Mouse (Mus musculus) mouse embryonic stem cell (cell line): ENCODE data around the gene Cables2.

Source experiments
- in situ Hi-C, 2 experiments: fragments of 300-500 bp; cut with MboI; formaldehyde crosslinking; loops; 1 replicate in 1 of 2; 3 replicates in 1 of 2; pipeline ENCODE4 v1.14.3; 2019 to 2020; ENCODE audit warnings: low sequenced_read_pairs in 2 of 2, low pct_unique_long_range_greater_than_20kb in 1 of 2, mixed read lengths in 1 of 2; ENCODE audit not compliant: unreplicated experiment in 1 of 2

Cables2 gene

DNA sequence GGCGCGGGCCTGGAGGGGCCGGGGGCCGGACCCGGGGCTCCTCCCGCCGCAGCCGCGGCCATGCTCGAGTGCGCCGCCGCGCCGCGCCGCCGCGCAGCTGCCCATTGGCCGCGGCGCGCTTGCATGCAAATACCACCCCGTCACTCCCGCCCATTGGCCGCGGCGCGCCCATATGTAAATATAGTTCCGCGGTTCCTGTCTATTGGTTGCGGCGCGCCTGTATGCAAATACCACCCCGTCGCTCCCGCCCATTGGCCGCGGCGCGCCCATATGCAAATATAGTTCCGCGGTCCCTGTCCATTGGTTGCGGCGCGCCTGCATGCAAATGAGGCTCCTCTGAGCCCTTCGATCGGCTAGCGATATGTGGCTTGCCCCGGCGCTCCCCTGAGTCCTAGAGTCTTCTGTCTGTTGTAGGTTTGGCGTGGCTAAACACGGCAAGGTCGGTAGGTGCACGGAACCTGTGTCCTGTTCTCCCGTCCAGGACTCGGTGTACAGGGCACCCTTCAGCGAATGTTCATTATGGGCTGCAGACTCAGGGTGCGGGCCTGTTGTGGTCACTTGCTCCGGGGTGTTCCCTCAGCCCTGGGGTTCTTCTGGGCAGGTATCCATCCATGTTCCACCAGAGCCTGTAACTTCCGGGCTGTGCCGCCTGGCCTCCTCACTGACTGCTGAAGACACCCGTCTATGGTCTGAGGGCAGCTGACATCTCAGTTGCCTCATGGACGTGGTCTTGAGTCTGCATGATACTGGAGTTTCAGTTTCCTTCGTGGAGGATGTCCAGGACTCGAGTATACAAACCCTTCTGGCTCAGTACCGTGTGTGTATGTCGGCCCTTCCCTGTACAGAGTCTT is at the start of gene Cables2:
Gene Cables2, minus strand, starts transcription at position 103 of the 851 bp plus-strand sequence.
- in situ Hi-C loops: loop anchor here (5.0 kb wide), 1 partner anchor 74 kb away; no protein-coding TSS in a partner anchor

DNA sequence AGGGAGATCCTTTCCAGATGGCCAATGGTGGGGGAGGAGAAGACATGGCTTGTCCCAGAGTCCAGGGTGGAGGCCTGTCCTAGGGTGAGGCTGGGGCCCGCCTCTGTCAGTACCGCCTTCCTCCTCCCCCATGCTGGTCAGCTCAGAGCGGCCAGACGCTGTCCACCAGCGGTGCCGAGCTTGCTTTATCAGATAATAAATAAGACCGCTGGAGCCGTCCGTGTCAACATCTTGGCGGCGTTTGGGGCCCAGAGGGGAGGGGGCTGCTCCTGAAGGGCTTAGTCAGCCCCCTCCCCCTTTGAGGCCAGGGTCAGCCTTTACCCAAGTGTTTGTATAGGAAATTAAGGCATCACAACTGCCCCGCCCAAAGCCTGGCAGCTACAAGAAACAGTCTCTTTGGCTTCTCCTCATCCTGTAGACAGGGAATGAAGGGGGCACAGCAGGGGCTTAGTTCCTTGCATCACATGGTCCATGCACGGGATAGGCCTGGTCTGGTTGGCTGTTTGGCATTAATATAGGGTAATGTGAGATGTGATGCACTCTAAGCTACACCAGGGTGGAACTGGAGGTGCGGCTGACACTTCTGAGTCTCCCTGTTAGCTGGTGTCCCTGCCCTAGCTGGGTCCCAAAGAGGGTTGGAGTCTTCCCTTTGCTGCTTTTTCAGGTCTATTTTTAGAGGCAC is 49.5 kb upstream of the Cables2 start:
- in situ Hi-C loops: no loop called here

DNA sequence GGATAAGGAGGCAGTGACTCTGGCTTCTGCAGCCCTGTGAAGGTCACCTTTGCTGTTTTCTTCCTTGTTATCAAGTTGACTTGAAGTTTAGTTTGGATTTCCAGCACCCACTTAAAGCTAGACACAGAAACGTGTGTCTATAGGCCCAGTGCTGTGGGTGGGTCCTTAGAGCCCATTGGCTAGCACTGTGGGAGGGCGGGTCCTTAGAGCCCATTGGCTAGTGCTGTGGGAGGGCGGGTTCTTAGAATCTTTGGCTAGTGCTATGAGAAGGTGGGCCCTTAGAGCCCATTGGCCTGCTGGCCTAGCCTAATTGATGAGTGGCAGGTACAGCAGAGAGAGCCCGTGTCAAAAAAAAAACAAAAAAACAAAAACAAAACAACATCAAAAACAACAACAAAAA is 46.9 kb upstream of the Cables2 start:
- in situ Hi-C loops: no loop called here

DNA sequence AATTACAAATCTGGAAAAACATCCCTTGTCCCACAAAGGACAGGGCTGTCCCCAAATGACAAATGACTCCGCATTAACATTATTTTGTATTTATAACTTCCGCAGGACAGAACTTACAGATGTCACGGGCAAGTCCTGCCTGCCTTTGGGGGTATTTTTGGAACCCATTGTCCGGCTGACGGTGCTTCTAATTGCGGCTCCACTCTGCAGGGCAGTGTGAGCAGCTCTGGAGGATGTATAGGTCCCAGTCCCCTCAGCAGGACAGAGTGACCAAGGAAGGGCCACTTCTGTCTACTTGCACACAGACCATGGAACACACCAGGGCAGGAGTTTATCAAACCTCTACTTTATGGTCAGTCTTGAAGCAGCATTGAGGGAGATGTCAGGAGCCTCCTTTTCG is 44.3 kb upstream of the Cables2 start:
- in situ Hi-C loops: no loop called here

DNA sequence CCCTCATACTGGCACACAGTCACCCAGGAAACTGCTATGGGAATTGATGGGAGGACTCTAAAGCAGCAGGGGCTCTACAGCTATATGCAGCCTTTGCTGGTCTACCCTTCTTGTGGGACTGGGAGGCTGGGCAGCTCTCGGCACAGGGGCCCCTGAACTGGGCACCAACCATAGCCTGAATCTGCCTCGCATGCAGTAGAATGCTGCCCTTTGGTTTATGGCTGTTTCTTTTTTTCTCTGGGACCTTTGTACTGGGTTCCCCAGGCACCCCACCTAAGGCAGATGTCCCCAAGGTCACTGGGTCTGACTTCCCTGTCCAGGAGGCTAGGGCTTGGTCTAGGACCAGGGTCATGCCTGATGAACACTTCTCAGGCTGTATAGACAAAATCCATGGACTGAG is 41.0 kb upstream of the Cables2 start:
- in situ Hi-C loops: no loop called here

DNA sequence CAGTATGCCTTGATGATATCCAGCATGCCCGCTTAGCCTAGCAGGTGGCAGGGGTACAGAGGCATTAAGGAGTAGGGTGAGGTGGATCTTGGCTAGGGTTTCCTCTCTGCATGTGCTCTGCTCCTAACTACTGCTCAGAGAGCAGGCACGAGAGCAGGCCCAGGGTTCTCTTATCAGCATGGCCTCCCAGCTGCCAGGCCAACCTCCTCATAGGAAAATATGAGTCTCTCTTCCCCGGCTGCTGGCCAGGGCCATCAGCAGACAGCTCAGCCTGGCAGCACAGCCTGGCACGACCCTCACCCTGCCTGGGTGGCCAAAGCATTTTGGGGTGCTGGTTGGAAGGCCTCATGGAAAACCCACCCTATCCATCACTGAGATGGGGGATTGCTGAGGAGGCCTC is 37.9 kb upstream of the Cables2 start:
- in situ Hi-C loops: no loop called here

DNA sequence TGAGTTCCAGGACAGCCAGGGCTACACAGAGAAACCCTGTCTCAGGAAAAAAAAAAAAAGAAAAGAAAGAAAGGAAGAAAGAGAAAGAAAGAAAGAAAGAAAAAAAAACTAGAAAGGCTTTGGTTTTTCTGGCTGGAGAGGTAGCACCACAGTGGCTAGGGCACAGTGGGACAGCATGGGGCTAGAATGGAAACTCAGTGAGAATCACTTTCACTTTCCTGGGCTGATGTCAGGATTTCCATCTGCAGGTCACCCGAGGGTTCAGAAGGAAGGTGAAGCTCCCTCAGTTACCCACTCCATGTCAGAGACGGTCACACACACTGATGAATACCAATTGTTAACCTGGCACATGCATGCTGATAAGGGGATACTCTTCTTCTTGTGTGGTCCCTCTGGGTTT is 34.4 kb upstream of the Cables2 start:
- in situ Hi-C loops: no loop called here

DNA sequence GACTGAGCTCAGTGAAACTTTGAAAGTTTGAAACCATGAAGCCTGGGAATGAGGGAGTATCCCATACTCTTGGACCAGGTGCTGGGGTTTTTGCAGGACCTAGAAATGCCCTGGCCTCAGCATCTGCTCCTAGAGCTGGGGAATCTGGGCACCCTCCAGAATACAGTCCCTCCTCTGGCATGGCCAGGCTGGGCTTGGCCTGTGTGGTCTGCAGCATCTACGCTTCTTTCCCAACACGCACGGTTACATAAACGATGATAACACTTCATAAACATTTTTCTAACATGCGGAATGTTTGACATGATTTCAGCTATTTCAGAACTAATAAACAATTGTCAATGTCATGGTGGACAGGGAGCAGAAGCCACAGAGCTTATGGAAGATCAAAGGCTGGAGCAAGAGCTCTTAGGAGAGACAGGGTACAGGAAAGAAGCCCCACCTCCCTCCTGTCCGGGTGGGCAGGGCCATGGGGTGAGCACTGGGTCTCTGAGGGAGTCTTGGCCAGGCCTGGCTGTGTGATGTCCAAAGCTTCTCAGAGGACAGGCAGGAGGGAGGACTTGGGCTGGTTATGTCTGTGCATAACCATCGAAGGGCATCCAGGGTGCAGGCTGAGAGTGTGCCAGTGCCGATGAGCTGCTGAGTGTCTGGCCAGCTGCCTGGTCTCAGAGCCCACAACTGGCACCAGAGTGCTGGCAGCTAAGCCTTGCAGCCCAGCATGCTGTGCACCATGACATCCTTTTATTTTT is 33.3 kb upstream of the Cables2 start:
- in situ Hi-C loops: no loop called here

DNA sequence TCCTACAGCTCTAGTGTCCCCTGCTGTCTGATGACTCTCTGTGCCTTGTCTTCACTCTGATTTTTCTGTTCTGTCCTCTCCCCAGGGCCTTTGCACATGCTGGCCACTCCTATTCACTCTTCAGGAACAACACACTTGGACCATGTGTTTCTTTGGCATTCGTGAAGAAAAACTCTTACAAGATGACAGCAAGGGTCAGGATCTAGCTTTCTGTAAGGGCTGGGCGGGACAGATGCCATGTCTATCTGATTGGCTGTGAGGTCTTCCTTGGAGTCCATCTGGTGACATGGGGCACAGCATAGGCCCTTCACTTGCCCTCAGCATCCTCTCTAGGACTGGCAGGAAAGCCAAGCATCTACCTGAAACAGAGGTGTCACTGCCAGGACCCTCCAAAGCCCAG is 32.7 kb upstream of the Cables2 start:
- in situ Hi-C loops: no loop called here

DNA sequence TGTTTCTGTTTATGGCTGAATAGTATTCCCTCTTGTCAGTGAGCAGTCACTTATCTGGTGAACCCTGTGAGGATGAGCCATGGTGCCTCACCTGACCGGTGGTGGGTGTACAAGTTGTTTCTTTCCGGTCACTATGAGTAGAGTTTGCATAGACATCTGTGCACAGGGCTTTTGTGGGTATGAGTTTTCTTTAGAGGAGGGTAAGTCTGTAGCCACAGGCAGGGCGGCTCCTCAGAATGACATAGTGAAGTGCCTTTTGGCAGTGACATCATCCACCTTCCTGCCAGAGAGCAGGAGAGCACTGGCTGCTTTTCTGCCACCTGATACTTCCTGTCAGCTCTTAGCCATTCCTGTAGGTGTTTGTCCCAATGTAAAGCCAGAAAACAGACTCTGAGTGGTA is 32.2 kb upstream of the Cables2 start:
- in situ Hi-C loops: no loop called here

DNA sequence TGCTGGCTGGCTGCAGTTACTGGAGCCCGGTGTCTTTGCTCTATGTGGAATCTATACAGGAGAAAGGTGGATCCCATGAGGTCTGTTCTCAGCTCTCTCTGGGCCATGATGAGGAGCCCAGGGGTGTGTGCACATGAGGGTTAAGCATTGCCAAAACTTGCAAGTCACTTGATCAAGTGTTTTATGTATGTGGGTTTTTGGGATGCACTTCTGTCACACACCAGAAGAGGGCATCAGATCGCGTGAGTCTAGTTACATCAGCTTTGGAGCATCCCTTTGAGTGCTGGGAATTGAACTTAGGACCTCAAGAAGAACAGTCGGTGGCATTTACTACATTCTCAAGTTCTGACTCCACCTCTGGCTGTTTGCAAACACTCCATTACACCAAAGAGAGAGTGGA is 31.3 kb upstream of the Cables2 start:
- in situ Hi-C loops: no loop called here

DNA sequence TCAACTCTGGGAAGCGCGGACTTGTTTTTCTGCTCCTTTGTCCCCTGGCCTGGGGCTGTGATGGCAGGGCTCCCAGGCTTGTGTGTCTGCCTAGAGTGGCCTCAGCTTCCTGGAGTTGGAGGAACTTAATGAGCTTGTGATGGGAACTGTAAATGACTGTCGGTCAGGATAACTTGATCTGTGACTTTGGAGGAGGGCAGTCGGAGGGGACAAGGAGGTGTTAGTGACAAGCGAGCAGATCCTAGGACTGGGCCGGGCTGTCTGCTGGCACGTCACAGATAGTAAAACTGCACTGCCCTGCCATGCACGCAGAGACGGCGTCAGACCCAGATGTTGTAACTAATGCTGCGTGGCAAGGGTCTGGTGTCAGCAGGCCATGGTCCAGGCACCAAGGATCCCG is 30.2 kb upstream of the Cables2 start:
- in situ Hi-C loops: no loop called here

DNA sequence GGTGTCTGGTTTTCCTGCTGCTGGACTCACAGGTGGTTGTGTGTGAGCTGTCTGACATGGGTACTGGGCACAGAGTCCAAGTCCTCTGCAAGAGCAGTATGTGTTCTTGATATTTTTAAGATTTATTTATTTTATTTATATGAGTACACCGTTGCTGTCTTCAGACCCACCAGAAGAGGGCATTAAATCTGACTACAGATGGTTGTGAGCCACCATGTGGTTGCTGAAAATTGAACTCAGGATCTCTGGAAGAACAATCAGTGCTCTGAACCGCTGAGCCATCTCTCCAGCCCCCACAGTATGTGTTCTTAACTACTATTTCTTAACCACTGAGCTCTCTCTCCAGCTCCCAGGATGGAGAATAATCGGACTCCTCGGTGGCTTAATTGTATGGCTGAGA is 28.9 kb upstream of the Cables2 start:
- in situ Hi-C loops: no loop called here

DNA sequence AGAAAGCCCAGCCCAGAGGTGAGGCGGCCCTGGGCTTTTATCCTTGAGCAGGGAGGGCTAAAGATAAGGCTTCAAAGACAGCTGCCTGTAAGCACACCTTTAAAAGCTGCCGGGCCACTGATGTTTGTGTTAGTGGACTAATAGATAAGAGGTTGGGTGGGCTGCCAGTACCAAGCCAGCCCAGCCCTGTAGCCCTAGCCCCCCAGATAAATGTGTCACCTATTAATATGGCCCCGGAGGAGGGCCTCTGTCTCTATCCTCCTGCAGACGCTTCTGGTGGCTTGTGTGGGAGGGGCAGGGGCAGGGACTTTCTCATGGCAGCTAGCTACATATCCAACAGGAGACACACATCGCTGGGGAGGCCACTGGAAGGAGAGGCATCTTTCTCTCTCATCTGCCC is 27.5 kb upstream of the Cables2 start:
- in situ Hi-C loops: no loop called here

DNA sequence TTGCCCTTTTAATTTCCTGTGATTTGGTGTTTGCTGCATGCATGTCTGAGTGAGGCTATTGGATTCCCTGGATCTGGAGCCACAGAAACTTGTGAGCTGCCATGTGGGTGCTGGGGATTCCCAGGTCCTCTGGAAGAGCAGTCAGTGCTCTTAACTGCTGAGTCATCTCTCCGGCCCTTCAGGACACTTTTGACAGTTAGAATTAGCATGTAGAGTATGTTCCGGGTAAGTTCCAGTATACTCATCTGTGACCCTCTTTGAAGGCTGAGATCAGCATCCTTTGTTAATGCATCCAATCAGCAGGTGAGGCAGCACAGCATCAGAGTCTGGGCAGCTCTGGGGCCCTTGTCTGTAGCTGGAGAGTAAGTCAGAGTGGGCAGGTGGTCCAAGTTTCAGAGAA is 27.0 kb upstream of the Cables2 start:
- in situ Hi-C loops: no loop called here

DNA sequence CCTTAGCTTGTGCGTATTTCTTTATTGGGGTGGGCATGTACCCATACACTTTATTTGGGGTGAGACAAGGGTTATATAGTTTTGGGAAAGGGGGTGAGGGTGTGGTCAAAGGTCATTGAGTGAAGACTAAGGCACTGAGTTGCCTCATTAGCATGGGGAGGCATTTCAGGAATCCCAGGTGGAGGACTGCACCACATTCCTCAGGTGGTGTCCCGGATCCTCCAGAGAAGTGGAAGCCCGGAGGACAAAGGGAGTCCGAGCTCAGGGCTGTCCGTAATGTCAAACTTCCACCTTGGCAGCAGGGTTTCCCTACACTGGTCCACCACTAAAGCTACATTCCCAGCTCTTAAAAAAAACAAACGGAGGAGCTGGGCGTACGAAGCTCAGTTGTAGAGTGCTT is 19.6 kb upstream of the Cables2 start:
- in situ Hi-C loops: no loop called here

DNA sequence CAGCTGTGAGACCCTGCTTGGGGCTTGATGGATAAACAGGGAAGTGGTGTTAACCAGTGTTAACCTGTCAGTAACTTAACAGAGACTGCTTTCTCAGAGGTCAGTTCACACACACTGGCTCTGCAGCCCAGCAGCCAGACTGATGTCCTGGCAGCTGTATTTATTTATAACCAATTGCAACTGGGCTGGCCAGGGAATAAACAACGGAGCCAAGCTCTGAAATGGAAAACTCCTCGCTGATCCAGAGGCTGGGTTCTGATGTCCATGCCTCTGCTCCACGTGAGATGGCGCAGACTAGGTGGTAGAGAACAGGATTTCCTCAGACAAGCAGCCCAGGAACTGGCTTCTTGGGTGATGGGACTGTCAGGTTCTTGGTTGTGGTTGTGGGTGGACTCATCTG is 18.7 kb upstream of the Cables2 start:
- in situ Hi-C loops: no loop called here

DNA sequence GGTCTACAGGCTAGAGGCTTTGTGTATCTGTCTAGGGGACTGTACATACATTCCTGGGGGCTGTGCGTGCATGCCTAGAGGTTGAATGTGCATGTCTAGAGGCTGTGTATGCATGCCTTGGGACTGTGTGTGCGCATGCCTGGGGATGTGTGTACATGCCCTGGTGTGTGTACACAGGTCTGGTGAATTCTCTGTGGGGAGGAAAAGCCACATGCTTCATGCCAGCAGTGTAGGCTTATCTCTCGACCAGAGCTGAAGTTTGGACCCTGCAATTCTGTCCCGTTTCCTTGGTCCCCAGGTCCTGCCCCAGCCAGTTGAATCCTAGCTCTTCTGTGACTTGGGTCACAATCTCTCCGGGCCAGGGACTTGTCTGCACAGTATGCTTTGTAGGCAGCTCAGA is 18.3 kb upstream of the Cables2 start:
- in situ Hi-C loops: no loop called here

DNA sequence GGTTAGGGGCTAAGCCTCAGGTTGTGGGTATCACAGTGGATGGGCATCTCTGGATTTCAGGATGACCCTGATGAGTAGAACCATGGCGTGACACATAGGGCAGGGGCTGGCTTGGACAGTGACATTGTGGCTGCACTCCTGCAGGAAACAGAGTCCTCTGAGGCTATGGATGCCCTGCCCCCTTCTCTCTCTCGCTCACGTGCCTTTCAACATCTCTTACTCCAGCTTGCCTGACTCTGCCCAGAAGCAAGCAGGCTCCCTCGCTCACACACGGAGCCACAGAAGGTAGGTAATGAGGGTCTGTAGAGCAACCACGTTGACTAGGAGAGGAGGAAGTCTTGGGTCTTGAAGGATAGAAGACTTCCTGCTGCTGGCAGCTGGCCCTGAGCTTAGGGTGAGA is 17.2 kb upstream of the Cables2 start:
- in situ Hi-C loops: no loop called here
